Mouse (Mus musculus): ENCODE results near the gene Plcg2. TPM values are rescaled to one million over a fixed set of nuclear protein-coding genes. Genes with fewer than 3 reads are reported as not detected.

The Plcg2 gene
- total RNA-seq, 2 experiments from 2014 or later = 8.1 to 9.2 TPM

DNA sequence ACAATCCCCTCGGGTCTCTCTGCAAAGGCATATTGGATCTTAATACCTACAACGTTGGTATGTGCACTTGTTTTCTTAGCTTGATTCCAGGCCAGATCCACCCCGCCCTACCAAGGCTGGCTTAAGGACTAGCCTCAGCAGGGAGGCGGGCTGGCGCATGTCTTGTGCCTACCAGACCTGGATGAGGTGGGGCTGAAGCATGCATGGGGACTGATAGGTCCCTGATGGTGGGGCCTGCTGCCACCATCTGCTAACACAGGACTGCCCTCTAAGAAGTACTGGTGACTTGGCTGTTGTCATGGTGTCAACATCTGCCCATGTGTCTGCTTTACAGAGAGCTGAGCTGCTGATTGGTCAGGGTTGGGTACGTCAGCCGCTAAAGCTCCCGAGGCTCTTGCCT lies 107.1 kb downstream of the Plcg2 start:
- no peak for ATAC-seq (replicated peaks; ENCODE audit: low FRiP score, low TSS enrichment, poor library complexity, severe bottlenecking)

DNA sequence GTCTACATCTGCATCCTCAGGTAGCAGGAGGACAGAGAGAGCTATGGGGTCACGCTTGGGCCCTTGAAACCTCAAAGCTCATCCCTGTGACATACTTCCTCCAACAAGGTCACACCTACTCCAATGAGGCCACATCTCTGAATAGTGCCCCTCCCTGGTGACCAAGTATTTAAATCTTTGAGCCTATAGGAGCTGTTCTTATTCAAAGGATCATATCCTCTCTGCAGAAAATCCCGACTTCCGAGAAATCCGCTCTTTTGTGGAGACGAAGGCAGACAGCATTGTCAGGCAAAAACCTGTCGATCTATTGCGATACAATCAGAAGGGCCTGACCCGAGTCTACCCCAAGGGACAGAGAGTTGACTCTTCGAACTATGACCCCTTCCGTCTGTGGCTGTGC lies 112.4 kb downstream of the Plcg2 start:
- no peak for ATAC-seq (replicated peaks; ENCODE audit: low FRiP score, low TSS enrichment, poor library complexity, severe bottlenecking)

DNA sequence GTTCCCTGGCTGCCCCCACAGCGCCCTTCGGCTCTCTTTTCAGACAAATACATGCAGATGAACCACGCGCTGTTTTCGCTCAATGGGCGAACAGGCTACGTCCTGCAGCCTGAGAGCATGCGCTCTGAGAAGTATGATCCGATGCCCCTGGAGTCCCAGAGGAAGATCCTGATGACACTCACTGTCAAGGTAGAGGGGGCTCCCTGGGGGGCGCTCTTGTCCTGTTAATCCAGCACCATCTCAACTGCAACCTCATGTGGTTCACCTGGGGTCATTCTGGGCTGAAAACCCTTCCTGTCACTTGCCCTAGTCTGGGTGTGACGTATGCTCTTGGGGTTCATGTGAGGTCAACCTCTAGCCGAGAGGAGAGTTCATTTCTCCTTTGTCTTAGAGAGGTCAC lies 114.8 kb downstream of the Plcg2 start:
- no peak for ATAC-seq (replicated peaks; ENCODE audit: low FRiP score, low TSS enrichment, poor library complexity, severe bottlenecking)

DNA sequence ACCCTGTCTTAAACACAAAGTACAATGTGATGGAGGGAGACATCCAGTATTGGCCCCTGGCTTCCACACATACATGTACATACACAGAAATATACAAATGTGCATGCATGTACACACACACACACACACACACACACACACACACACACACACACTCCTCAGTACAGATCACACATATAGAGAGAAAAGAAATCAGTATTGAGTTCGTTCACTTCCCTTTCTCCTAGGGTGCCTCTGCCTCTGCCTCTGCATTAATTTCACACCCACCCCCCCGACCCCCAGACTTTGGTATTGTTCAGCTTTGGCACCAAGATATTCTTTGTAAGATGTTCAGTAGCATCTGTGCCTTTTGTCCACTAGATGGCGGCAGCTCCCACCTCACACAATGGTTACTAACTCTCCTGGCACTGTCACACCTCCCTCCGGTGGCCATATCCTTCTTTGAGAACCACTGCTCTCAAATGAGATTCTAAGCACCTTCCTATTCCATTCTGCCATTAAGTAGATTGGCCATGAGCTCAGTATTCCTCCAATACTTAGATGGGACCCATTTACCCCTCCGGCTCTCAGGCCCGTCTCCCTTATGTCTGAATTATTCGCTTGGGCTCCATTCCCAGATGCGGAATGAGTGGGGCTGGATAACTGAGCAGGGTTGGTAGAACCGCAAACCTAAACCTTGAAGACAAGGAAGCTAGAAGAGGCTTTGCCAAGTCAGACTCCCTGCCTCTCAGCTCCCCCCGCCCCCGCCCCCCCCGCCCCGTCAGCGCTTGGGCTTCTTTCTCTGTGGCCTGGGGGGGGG lies 128.1 kb downstream of the Plcg2 start:
- peak; percentile 92 for ATAC-seq (replicated peaks; ENCODE audit: low FRiP score, low TSS enrichment, poor library complexity, severe bottlenecking)

DNA sequence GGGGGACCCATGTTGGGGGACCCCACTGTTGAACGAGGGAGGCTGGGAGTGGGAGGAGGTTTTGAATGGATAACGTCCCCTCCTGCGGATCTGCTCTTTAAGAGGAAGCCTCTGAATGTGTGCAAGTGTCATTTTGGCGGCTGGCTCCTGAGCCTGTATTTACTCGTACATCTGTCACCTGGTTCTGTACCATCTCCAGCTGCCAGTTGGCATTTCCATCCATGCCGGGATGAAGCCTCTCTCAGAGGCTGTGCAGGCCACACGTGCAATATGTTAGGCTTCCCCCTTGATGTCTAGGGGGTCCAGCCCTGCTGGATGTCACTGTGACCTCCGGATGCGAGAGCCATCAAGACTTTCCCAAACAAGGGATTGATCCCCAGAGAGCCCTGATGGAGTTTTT lies 129.0 kb downstream of the Plcg2 start:
- no peak for ATAC-seq (replicated peaks; ENCODE audit: low FRiP score, low TSS enrichment, poor library complexity, severe bottlenecking)

DNA sequence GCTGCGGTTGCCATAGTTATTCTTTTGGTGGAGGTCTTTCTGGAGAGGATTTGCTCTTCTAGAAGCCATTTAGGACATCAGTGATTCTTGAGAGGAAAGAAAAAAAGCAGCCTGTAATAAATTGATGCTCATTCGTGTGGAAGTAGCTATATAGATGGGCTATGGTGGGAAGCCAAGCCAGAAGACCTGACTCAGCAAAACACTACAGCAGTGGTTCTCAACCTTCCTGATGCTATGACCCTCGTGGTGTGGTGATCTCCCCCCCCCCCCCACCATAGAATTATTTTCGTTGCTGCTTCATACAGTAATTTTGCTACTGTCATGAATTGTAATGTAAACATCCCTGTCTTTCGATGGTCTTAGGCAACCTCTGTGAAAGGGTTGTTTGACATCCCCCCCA lies 134.4 kb downstream of the Plcg2 start:
- no peak for ATAC-seq (replicated peaks; ENCODE audit: low FRiP score, low TSS enrichment, poor library complexity, severe bottlenecking)

DNA sequence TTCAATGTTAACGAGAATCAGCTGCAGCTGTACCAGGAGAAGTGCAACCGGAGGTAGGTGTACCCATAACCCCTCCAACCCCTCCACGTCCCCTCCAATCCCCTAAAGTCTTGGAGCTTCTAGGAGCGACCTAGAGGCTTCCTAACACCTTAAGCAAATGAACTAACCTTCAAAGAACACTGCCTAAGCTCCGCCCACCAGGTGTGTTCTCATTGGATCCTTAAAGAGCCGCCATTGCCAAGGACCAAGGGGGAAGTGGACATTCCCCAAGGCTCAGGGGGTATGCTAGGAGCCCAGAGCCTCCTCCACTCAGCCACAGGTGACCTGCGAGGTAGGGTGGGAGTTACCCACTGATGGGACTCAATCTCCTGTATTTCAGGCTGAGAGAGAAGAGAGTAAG lies 136.3 kb downstream of the Plcg2 start:
- ATAC-seq (replicated peaks; ENCODE audit: low FRiP score, low TSS enrichment, poor library complexity, severe bottlenecking) = no peak

DNA sequence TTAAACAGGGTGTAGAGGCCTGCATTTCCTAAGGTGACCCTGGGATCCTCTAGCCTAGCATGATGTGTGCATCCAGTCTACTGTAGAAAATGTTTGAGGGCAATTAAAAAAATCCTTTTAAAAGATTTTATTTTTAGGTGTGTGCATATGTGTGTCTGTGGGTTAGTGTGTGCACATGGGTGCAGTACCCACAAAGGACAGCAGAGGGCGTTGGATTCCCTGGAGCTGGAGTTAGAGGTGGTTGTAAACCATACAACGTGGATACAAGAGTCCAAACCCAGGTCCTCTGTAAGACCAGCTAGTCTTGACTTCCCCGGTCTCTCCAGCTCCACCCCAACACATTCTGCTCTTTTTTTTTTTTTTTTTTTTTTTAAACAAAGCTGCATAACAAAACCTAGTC lies 139.4 kb downstream of the Plcg2 start:
- ATAC-seq (replicated peaks; ENCODE audit: low FRiP score, low TSS enrichment, poor library complexity, severe bottlenecking) = no peak

DNA sequence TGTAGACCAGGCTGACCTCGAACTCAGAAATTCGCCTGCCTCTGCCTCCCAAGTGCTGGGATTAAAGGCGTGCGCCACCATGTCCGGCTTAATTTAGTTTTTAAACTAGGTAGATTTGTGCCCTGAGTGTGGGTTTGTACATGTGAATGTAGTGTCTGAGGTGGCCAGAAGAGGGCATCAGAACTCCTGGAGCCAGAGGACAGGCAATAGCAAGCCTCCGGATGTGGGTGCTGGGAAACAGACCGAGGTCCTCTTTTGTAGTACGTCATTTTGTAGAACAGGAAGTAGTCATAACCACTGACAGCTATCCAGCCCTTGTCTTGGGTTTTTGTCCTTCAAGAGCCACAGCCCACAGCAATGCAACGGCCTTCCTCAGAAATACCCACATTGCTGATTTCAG lies 141.5 kb downstream of the Plcg2 start:
- ATAC-seq (replicated peaks; ENCODE audit: low FRiP score, low TSS enrichment, poor library complexity, severe bottlenecking) = no peak

DNA sequence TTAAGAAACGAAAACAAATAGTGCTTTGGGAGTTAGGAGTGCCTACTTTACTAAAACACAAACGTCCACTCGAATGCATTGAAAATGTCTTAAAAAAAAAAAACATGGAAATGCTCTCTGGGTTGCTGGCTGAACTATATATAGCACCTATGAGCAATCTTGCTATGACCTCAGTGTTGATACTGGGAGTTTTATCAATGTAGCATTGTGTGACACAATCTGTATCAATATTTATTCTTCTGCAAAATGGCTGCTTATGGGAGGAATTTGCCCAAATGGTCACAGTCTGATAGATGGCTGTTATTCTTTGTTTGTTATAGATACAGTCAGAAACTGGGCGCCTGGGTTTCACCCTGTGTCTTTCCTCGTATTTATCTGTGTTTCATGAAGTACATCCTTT lies 147.4 kb downstream of the Plcg2 start:
- ATAC-seq (replicated peaks; ENCODE audit: low FRiP score, low TSS enrichment, poor library complexity, severe bottlenecking) = no peak

DNA sequence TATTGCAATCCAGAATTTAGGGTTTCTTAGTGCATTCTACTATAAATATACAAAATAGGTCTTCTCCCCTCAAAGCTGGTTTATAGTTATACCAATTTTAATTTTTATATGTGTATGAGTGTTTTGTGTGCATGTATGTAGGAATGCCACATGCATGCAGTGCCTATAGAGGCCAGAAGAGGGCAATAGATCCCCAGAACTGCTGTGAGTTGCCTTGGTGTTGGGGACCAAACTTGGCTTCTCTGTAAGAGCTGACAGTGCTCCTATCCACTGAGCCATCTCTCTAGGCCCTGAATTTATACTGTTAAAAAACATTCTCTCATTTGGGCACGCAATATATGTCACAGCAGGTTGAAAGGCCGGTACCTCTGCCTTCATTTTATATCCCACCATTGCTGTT lies 147.9 kb downstream of the Plcg2 start:
- ATAC-seq (replicated peaks; ENCODE audit: low FRiP score, low TSS enrichment, poor library complexity, severe bottlenecking) = peak; percentile 68; the same call in 1 of the 2 replicates

DNA sequence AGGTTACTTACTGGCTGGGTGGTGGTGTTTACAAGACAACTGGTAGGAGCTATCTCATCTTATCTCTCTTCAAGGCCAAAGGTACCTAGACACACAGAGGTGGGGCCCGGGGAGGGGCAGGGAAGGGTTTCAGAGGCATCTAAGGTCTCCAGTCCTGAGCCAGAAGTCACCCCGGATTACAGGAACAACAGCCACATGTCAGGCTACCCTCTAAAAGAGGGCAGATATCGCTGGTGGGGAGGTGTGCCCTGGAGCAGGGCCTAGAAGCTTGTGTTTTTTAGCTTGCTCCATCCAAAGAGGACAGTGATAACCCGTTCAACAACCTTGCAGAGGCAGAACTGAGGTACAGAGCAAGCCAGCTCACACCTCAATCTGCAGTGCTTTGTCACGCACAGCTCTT lies 148.3 kb downstream of the Plcg2 start:
- ATAC-seq (replicated peaks; ENCODE audit: low FRiP score, low TSS enrichment, poor library complexity, severe bottlenecking) = no peak

DNA sequence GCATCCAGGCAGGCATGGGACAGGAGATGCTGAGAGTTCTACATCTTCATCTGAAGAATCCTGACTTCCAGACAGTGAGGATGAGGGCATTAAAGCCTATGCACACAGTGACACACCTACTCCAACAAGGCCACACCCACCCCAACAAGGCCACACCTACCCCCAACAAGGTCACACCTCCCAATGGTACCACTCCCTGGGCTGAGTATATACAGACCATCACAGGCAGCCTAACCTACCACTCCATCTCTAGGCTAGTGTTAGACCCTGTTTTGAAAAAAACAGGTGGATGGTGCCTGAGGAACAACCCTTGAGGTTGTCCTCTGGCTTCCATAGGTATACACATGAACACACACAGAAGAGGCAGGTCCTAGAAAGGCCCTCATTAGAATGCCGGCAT lies 154.2 kb downstream of the Plcg2 start:
- no peak for ATAC-seq (replicated peaks; ENCODE audit: low FRiP score, low TSS enrichment, poor library complexity, severe bottlenecking)

DNA sequence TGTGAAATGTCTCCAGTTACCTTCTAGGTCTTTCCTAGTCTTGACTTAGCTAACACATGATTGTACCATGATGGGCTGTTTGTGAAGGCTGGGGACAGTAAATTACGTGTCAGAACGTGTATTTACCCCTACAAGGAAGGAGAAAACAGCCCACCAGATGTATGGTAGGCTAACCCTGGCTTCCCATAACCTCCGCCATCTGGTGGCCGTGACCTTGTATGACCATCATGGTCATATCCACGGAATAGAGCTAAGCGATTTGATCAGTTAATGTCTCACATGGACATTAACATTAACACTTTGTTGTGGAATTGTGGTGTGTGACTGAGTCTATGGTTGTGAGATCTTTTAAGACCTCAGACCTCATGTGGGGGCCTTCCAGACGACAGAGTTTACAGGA lies 160.9 kb downstream of the Plcg2 start:
- peak; percentile 65; the same call in 1 of the 2 replicates for ATAC-seq (replicated peaks; ENCODE audit: low FRiP score, low TSS enrichment, poor library complexity, severe bottlenecking)

DNA sequence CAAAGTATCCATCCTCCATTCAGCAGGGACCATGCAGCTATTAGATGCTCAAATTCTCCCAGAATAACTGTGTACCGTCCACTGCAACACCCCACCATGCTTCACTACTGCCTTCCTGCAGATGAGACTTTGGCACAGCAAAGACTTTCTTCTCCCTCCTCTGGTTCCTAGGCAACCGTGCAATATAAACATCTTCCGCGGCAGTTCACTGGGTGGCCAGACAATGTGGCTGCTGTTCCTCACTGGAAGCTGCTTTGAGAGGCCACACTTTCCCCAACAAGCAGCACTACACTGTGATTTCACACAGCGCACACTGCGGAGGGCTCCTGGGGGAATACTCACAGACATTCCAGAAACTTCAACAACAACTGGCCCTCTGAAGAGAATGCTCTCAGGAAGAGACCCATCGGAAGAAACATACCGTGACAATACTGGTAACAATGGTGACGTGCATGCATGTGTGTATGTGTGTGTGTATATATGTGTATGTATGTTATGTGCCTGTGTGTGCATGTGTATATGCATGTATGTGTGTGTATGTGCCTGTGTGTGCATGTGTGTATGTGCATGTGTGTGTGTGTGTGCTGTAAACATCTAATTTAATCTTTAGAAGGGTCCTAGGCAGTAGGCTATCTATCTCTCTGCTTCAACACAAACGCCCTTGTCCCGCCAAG lies 162.4 kb downstream of the Plcg2 start:
- no peak for ATAC-seq (replicated peaks; ENCODE audit: low FRiP score, low TSS enrichment, poor library complexity, severe bottlenecking)

DNA sequence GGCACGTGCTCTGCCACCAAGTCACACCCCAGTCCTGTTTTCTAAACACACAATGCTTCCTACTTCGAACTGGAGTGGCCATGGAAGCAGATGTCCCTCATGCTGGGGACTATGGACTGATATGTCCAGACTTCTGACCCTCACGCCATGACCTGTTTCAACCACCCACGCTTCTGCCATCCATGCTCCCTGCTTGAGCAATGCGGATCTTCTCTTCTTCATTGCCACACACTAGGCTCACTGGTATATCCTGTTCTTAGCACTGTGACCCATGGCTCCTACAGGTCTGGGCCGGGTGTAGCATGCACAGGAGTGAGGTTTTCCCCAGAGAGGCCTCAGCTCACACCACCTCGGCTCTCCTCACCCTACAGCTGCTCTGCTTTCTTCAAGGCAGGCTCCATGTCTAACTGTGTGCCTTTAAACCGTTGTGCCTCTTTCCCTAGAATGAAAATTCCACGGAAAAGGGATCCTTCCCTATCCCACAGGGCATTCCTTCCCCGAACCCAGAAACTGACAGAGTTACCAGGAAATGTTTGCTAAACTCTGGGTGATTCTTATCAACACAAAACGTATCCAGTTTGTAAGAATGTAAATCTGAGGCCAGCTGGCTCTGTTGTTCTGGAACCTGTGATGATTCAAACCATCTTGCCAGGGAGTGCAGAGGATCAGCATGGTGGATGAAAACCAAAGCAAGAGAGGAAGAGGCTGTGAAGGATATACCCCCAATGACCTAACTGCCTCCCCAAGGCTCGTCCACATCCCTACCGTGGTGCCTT lies 169.4 kb downstream of the Plcg2 start:
- ATAC-seq (replicated peaks; ENCODE audit: low FRiP score, low TSS enrichment, poor library complexity, severe bottlenecking) = no peak

DNA sequence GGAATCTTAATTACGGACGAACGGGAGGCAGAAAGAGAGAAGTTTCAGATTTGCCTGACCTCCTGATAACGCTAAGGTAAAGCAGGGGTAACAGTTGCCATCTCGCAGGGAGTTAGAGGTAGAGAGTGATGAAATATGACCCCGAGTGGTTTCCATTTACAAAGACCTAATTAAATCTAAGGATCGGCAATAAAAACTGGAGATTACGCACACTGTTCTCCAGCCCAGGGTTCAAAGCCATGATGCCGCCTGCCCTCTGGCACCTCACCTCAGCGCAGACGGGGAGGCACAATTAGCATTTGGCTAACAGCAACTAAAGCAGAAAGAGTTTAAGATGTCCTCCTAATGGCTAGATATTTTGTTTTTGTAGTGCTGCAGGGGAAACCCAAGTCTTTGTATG lies 172.4 kb downstream of the Plcg2 start:
- no peak for ATAC-seq (replicated peaks; ENCODE audit: low FRiP score, low TSS enrichment, poor library complexity, severe bottlenecking)

DNA sequence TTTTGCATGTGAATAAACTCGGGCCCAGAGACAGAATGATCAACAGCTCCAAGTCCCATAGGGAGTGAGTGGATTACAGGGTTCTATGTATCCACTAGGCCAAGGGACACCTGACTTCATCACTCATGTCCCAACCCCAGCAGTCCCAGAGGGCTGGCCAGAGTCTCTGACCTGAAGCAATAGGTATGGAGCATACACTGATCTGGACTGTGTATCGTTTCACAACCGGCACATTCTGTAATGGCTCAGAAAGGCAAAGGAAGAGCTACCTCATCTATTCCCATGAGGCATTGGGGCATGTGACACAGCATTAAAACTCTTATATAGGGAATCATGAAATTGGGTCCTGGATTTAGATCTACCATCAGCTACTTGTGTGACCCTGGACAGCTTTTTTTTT lies 174.5 kb downstream of the Plcg2 start:
- ATAC-seq (replicated peaks; ENCODE audit: low FRiP score, low TSS enrichment, poor library complexity, severe bottlenecking) = no peak

DNA sequence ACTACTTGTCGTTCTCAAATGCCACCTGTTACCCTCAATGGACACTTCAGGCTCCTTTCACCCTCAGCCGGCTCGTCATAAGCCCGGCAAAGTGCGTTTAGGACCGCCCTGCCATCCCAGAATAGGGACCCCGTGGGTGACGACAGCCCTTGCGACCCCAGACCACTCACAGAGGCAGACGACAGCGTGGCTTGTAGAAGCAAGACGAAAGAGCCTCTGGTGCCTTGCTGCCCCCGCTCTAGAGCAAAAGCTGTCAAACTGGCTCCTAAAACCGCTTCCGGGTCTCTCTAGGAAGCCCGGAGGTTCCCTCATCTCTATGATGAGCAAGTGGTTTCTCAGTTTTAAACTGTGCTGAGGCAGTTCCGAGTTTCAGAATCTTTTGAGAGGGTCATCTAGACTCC lies 175.3 kb downstream of the Plcg2 start, which contains the start of gene Sdr42e1:
Gene Sdr42e1 (minus strand): TSS at position 260 of the 401 bp plus-strand sequence.
- ATAC-seq (replicated peaks; ENCODE audit: low FRiP score, low TSS enrichment, poor library complexity, severe bottlenecking) = peak; percentile 89

DNA sequence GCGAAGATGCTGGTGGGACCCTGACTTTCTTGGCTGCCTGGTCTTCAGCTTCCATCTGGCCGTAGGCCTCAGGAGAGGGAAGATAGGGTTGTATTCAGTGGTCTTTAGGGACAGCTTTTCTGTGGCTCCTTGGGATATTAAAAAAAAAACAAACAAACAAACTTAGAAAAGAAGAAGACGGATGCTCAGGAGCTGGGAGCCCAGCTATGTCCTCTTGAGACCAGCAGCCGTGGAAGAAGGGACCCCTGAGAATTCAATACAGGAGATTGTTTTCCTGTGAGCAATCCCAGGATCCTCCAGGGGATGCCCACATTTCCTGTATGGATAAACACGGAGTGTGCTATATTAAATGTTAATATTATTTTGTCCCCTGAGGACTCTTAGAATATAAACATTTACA lies 177.1 kb downstream of the Plcg2 start:
- ATAC-seq (replicated peaks; ENCODE audit: low FRiP score, low TSS enrichment, poor library complexity, severe bottlenecking) = no peak

Measured in megakaryocyte-erythroid progenitor cell, adult 5-6 weeks (primary cell).